Mouse (Mus musculus): ENCODE results near the gene Per1.

Per1 gene

GRCm38 (mm10) chr11:69118765-69119164 is 23.7 kb downstream of the Per1 start:
- DNase-seq, result peak; percentile 95

DNA sequence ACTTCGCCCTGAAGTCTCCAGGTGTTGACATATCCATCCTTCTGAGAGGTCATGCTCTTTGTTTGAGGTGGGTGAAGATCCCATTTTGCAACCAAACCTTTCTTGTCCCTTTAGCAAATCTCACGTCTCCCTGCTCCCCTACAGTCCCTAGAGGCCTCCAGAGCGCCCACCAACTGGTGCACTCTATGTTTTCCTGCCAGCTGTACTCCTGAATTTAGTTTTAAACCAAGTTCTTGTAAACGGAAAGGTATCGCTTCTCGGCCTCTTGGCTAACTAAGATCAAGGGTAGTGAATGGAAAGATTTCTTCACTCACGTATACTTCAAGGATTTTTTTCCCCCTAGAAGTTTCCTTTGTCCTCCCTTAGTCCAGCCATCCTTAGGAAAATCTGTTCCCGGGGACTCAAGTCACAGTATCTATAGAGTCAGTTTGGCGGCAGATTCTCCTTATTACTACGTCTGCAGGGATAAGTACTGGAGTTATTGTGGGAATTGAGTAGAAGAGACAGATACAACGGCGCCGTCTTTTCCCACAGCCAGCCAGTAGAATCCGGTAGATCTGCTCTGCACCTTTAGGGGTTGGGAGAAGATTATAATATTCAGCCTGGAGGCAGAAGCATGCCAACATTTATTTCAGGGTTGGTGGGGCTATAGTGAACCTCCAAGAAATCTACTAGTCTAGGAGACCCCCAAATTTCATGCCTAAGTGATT is 24.6 kb downstream of the Per1 start:
- DNase-seq, result no peak

DNA sequence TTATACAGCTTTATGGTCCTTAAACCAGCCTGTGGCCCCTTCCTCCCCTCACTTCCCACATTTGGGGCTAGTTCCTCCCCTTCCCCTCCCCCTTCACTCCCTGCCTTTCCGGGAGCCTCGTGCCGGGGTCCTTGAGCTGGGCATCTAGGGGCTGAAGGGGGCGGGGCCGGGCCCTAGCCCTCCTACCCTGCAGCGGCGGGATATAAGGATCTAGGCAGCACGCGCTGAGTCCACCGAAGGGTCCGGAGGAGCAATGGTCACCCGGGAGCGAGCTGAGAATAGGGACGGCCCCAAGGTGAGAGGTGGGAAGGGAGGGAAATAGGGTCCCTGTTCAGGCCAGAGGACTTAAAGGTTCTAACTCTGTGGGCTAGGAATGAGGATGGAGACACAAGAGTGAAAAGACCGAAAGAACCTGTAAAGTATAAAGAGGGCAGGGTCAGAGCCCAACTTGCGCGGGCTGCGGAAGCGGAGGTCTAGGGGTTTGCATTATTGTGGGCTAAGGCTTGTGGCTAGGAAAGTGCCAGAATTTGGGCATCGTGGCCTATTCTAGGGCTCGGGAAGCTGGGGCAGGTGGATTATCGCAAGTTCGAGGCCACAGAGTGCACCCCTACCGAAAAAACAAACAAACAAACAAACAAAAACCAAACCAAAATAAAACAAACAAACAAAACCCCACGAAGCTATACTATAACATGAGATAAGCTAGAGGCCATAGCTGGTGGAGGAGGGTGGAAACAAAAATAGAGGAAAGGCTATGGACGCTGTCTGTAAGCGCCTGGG is 25.4 kb downstream of the Per1 start, which contains the start of gene Hes7:
Gene Hes7 (plus strand): TSS at position 184 of the 780 bp plus-strand sequence.
- no peak for DNase-seq

- no peak for DNase-seq
Observed at GRCm38 (mm10) chr11:69121001-69121740, 26.2 kb downstream of the Per1 start.

DNA sequence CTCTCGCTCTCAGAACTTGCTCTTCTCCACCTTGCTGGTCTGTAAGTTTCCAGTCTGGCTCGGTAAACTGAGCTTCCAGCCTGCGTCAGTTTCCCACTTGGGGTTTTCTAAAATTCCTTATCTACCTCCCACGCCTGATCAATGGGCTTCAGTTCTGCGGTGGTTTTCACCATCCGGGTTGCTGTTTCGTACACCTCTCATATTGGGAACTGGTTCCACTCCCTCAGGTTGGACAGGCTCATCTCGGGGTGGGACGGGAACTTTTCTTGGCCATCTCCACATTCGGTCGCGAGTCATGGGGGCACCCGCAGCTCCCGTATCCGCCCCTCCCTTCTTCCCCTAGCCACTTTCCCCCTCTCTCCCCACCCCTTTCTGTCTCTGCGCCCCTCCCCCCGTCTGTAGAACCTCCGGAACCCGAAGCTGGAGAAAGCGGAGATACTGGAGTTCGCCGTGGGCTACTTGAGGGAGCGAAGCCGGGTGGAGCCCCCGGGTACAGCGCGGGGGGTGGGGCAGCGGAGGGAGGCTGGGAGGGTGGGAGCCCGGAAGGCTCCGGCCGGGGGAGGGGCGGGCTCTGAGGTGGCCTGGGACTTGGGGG is 26.8 kb downstream of the Per1 start:
- no peak for DNase-seq

DNA sequence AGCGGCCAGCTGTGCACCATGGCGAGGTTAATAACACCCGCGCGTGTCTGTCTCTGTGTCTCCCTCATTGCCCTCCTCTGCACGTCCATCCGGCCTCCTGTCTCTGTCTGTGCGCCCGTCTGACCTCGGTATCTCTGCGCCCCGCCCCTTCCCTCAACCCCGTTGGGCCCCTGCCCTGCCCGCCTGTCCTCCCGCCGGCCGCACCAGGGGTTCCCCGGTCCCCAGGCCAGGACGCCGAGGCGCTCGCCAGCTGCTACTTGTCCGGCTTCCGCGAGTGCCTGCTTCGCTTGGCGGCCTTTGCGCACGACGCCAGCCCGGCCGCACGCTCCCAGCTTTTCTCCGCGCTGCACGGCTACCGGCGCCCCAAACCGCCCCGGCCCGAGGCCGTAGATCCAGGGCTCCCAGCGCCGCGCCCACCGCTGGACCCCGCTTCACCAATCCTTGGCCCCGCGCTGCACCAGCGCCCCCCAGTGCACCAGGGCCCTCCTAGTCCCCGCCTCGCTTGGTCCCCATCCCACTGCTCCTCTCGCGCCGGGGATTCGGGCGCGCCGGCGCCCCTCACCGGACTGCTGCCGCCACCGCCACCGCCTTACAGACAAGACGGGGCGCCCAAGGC is 27.4 kb downstream of the Per1 start, which contains the start of gene 9130213A22Rik:
Gene 9130213A22Rik (minus strand): TSS at position 254 of the 616 bp plus-strand sequence.
- DNase-seq, result peak; percentile 90

GRCm38 (mm10) chr11:69123056-69123692 is 28.2 kb downstream of the Per1 start:
- DNase-seq, result peak; percentile 93

DNA sequence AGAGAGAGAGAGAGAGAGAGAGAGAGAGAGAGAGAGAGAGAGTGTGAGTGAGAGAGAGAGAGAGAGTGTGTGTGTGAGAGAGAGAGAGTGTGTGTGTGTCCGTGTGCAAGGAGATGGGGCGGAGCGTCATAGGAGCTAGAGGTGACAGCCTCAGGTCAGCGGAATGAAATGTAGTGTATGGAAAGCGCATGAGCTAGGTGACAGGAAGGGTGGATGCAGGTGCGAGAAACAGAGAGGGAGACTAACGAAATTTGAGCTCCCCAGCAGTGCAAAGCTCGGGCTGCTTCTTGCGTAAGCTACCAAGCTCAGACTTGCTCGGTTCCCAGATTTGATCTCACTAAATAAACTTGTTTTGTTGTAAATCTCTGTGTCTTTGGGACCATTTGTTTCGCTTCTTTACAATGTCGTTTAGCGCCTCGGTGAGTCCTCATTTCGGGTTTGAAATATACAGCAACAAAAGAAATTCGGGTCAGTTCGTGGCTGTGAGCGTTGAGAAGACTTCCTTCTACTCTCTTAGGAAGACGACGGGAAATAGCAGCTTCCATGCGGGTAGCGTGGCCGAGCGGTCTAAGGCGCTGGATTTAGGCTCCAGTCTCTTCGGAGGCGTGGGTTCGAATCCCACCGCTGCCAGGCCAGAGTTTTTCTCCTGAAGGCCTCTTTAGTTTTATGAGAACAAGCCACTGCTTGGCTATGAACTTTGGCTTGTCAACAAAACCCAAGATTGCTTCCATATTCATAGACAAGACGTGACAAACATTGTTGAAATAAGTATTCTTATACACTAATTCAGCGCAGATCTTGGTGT is 28.9 kb downstream of the Per1 start:
- peak; percentile 94 for DNase-seq

- peak; percentile 78 for DNase-seq
Observed at GRCm38 (mm10) chr11:69124498-69124847, 29.5 kb downstream of the Per1 start.

GRCm38 (mm10) chr11:69125041-69125851 is 30.2 kb downstream of the Per1 start:
- DNase-seq, result peak; percentile 94

GRCm38 (mm10) chr11:69125852-69125918 is 30.7 kb downstream of the Per1 start, which contains the start of gene Aloxe3:
TSS of gene Aloxe3 (plus strand) at chr11:69125896.
- DNase-seq, result no peak

DNA sequence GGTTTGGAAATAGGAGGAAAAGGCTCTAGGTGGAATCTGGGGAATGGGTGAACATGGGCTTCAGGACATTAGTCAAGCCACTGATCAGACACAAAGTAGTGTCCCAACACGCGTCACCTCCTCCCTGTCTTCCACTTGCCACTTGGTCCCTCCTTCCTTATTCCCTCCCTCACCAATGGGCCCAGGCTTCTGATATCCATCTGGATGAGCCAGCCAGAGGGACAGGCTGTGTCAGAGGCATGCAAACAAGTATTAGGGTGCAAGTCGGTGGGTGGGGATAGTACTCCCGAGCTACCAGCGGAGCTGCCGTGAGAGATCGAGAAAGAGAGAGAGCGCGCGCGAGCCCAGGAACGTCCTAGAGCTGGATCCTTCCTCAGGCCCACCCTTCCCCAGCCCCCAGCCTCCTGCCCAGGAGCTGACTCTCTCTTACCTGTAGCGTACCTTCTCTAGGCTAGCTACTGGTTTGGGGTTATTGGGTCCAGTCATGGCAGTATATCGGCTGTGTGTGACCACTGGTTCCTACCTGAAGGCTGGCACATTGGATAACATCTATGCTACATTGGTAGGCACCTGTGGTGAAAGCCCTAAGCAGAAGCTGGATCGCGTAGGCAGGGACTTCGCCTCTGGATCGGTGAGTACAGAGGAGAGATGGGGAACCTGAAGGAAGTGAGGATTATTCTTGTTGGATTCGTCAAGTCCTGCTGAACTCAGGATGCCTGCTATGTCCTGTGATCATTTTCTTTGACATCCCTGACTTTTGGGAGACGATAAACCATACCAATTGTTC is 31.1 kb downstream of the Per1 start:
- no peak for DNase-seq

DNA sequence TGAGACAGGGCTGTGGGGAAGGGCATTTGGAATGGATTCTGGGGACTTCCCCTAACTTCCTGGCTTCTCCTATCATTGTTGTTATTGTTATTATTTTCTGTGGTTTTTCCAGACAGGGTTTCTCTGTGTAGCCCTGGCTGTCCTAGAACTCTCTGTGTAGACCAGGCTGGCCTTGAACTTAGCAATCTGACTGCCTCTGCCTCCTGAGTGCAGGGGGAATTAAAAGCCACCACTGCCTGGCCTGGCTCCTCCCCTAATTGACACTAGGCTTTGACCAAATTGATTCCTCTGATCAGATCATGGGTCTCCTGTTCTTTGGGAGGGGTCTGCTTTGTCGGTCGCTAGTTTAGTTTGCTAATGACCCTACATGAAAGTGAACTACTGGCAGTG is 31.7 kb downstream of the Per1 start:
- no peak for DNase-seq

DNA sequence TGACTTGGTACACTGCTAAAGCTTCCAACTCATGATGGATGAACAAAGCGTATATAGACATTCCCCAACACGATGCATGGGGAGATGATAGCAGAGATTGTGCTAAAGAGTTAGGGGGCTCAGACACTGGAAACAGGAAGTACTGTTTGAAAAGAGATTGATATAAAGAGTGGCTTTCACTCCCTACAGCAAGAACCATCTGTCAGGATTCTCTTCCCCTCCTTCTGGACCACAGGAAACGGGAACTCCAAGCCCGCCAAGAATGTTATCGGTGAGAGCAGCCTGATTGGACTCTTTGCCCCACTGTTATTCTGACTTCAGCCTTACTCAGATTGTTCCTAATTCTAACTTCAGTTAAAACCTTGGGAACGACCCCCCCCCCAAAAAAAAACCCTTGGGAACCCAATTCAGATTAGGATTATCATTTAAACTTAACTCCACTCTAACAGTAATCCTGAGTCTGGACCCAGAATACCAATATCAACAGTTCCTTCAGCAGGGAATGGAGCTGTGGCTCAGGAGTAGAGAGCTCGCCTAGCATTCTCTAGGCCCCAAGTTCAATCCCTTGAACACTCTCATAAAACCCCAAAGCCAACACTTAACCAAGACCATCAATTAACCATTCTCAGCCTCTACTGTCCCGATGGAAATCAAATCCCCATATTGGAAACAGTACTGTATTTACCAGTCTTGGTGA is 33.6 kb downstream of the Per1 start:
- no peak for DNase-seq

DNA sequence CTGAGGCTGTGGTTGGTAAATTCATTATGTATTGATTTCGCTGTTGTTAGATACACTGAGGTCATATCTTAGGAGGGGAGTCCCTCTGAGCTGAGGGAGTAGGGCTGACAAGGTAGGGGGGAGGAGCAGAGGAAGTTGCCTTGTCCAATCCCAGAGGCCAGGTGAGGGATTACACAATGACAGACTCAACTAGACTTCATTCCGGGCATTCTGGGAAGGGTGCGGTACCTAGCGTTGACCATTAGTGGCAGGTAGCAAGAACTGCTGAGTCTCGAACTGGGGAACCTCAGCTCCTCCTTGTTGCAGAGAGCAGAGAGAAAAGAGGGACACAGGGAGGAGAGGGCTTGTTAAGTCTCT is 38.5 kb downstream of the Per1 start:
- no peak for DNase-seq

GRCm38 (mm10) chr11:69133923-69134621 is 39.1 kb downstream of the Per1 start:
- peak; percentile 38 for DNase-seq

- DNase-seq, result no peak
Observed at GRCm38 (mm10) chr11:69134622-69134968, 39.6 kb downstream of the Per1 start.

- no peak for DNase-seq
Observed at GRCm38 (mm10) chr11:69135361-69135760, 40.3 kb downstream of the Per1 start.

DNA sequence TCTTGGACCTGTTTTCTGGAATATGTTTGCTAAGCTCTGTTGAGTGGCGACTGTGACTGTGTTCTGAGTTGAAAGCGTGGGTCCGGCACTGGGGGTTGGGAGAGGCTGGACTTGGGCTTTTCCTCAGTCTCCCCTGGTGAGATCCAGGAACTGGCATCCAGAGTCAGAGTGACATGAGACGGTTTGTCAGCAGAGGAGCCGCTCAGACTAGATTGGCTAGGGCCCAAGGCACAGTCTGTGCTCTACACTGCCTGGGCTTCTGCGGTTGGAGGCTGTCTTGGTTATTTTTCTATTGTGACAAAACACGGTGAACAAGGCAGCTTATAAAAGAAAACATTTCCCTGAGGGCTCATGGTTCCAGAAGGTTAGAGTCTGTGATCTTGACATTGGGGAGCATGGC is 52.5 kb downstream of the Per1 start:
- no peak for DNase-seq
